Mouse (Mus musculus) frontal cortex, adult (tissue): ENCODE data around the gene Mrpl4.
"Not testable (repeated sequence)": the region's sequence is repeated elsewhere in the genome, so short reads cannot be mapped to it uniquely, and the experiment has no call there.

Experiments used
- ATAC-seq: cut with Nextera tagmentation; 2 replicates; pipeline ENCODE4 v1.9.2; 2017; ENCODE audit warnings: mild to moderate bottlenecking, moderate library complexity, mixed read lengths; ENCODE audit not compliant: low TSS enrichment

Mrpl4 gene

GRCm38 (mm10) chr9:20986952-20987686 lies 15.4 kb upstream of the Mrpl4 start:
- no peak for ATAC-seq

GRCm38 (mm10) chr9:20987953-20988352 lies 14.6 kb upstream of the Mrpl4 start:
- no peak for ATAC-seq

GRCm38 (mm10) chr9:20990861-20991260 lies 11.7 kb upstream of the Mrpl4 start:
- ATAC-seq: no peak

GRCm38 (mm10) chr9:20991587-20991986 lies 11.0 kb upstream of the Mrpl4 start:
- no peak for ATAC-seq

GRCm38 (mm10) chr9:20993165-20993898 lies 9.2 kb upstream of the Mrpl4 start:
- ATAC-seq: no peak

- no peak for ATAC-seq
Measured at GRCm38 (mm10) chr9:20995069-20995468, 7.5 kb upstream of the Mrpl4 start.

- ATAC-seq: no peak
Measured at GRCm38 (mm10) chr9:20997065-20997464, 5.5 kb upstream of the Mrpl4 start.

GRCm38 (mm10) chr9:20998337-20998736 lies 4.2 kb upstream of the Mrpl4 start:
- not testable (repeated sequence) for ATAC-seq

- ATAC-seq: no peak
Measured at GRCm38 (mm10) chr9:21000811-21001210, 1.7 kb upstream of the Mrpl4 start.

- no peak for ATAC-seq
Measured at GRCm38 (mm10) chr9:21001651-21002200, 812 bp upstream of the Mrpl4 start.

GRCm38 (mm10) chr9:21002270-21002626 lies 290 bp upstream of the Mrpl4 start:
- peak; percentile 14; the same call in 1 of the 2 replicates for ATAC-seq

- no peak for ATAC-seq
Measured at GRCm38 (mm10) chr9:21007313-21007952, 4.9 kb downstream of the Mrpl4 start.

GRCm38 (mm10) chr9:21008007-21008406 lies 5.5 kb downstream of the Mrpl4 start:
- no peak for ATAC-seq

- no peak for ATAC-seq
Measured at GRCm38 (mm10) chr9:21010362-21010761, 7.8 kb downstream of the Mrpl4 start.

- not testable (repeated sequence) for ATAC-seq
Measured at GRCm38 (mm10) chr9:21010939-21011541, 8.5 kb downstream of the Mrpl4 start.

- ATAC-seq: peak; percentile 55; the same call in 1 of the 2 replicates
Measured at GRCm38 (mm10) chr9:21011846-21012312, 9.3 kb downstream of the Mrpl4 start.

- ATAC-seq: no peak
Measured at GRCm38 (mm10) chr9:21012368-21012767, 9.8 kb downstream of the Mrpl4 start.

- ATAC-seq: 0 out of 2 replicates have a peak, but pooled peaks have one; percentile 25
Measured at GRCm38 (mm10) chr9:21014691-21015570, 12.4 kb downstream of the Mrpl4 start.

- no peak for ATAC-seq
Measured at GRCm38 (mm10) chr9:21015571-21016130, 13.1 kb downstream of the Mrpl4 start, which contains the start of gene Icam1. Icam1 (plus strand) TSS chr9:21015985.
